Mouse (Mus musculus) liver, embryonic 14.5 days (tissue): ENCODE data around the gene Ralgps2.

Source experiments
- CTCF ChIP-seq: IDR thresholded peaks from 2 replicates; pipeline ENCODE4 v1.5.1; 2016; ENCODE audit warnings: antibody characterized with exemption, low read depth, control low read depth
- EP300 ChIP-seq: IDR thresholded peaks from 2 replicates; pipeline ENCODE4 v1.6.1; 2016; ENCODE audit warnings: antibody characterized with exemption, low read depth

DNA sequence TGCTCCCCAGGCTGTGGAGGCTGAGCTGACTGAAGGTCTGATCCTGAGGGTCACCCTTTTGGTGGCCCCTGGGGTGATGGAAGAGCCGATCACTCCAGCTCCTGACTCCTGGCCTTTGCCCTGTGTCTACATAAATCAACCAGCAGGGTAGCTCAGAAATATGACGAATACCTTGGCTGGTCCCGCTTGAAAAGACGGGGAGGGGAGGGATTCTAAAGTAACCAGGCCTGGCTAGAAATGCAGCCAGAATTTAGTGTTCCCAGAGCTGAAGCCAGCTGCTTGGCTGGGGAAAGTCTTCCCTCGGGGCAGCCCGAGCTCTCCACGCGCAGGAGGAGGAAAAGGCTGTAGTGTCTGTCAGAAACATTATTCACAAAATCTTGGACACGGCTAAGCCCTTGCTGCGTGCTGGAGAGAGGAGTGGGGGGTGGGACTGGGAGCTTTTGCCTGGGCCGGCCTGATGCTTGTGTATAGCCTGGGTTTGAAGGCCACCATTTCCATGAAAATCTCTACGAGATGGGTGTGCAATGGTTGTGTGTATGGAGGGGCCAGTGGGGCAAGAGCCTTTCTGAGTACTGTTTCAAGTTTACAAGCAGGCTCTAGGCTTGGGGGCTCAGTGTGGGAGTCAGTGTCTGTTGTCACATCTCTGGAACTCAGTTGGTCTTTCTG is 158.2 kb downstream of the Ralgps2 start:
- TF ChIP-seq CTCF (no peak), EP300 (no peak)
